Mouse (Mus musculus): Measurements from ENCODE around the gene Trp53i11.

- no peak for TF ChIP-seq CTCF (IDR thresholded peaks at IDR 0.05; ENCODE audit: extremely low read depth, insufficient read length, insufficient replicate concordance, low read depth, low read length)
- TF ChIP-seq POLR2A (IDR thresholded peaks at IDR 0.05; ENCODE audit: low read depth, low read length): no peak
These were observed 17.2 kb downstream of the Trp53i11 start for GRCm38 (mm10) chr2:93204571-93204970.
